Comparison of ENCODE assay signal across 18 mouse cellular contexts in genomic region chr11:31742160-31742559, GRCm38 (mm10).
"Had no signal": no experiment of that assay in that cellular context is flagged by ENCODE, and none has a peak within 500 bp of the region (broad histone marks: within the 10 kb centered on the region; RNA-seq: fewer than 3 reads in every experiment).

No protein-coding gene starts in this region.

- H3K4me3 ChIP-seq: midbrain, embryonic 13.5 days; midbrain, embryonic 15.5 days; myocyte; neural tube, embryonic 13.5 days; neural tube, embryonic 15.5 days had no signal

- H3K9ac ChIP-seq: lung, embryonic 14.5 days; midbrain, embryonic 13.5 days; midbrain, embryonic 15.5 days; neural tube, embryonic 13.5 days; neural tube, embryonic 15.5 days had no signal

- ATAC-seq: midbrain, embryonic 13.5 days; midbrain, embryonic 15.5 days had no signal

- H3K27ac ChIP-seq: midbrain, embryonic 13.5 days; midbrain, embryonic 15.5 days; neural tube, embryonic 13.5 days; neural tube, embryonic 15.5 days had no signal

- H3K9me3 ChIP-seq: midbrain, embryonic 13.5 days; midbrain, embryonic 15.5 days; neural tube, embryonic 13.5 days; neural tube, embryonic 15.5 days had no signal

- H3K36me3 ChIP-seq: midbrain, embryonic 13.5 days; midbrain, embryonic 15.5 days; neural tube, embryonic 13.5 days; neural tube, embryonic 15.5 days had no signal

- H3K4me2 ChIP-seq: lung, embryonic 14.5 days; midbrain, embryonic 11.5 days; midbrain, embryonic 13.5 days; midbrain, embryonic 15.5 days; neural tube, embryonic 13.5 days; neural tube, embryonic 15.5 days had no signal

- H3K27me3 ChIP-seq: midbrain, embryonic 13.5 days; midbrain, embryonic 15.5 days; neural tube, embryonic 13.5 days; neural tube, embryonic 15.5 days had no signal

- DNase-seq: lung, adult 18-20 months; lung, embryonic 14.5 days; lung, postnatal 10 days; lung, postnatal 4 days; retina, postnatal 1 day; right cerebral cortex, adult 18-20 months; right cerebral cortex, postnatal 25 days; right cerebral cortex, postnatal 4 days; spleen, adult 18-20 months; thymus, adult 18-20 months; thymus, postnatal 14 days; thymus, postnatal 36 days had no signal
